Mouse (Mus musculus) neural tube, embryonic 14.5 days (tissue): ENCODE measurements at regions not wholly inside any gene's neighbourhood (a gene's known extent, or its start where the extent isn't known, plus 50 kb on each side); places are given as distances from the start of the nearest gene placed in this dataset.

Experiments
- ATAC-seq: fragments of 200-750 bp; cut with Nextera tagmentation; 2 replicates; pipeline ENCODE4 v1.8.0; 2017; ENCODE audit warnings: low read depth, mild to moderate bottlenecking, moderate TSS enrichment, moderate library complexity
- H3K27ac ChIP-seq: fragments of 300-500 bp; sonication (generic); 2 replicates; pipeline ENCODE4 v1.5.1; 2014; ENCODE audit warnings: low read depth, mild to moderate bottlenecking, control low read depth, low read length, moderate library complexity, mixed read lengths
- H3K27me3 ChIP-seq: fragments of 300-500 bp; sonication (generic); 2 replicates; pipeline ENCODE4 v1.6.1; 2014; ENCODE audit warnings: low read length; ENCODE audit not compliant: control insufficient read depth, insufficient read depth
- H3K36me3 ChIP-seq: fragments of 300-500 bp; sonication (generic); 2 replicates; pipeline ENCODE4 v1.6.1; 2014; ENCODE audit warnings: low read length, mixed read lengths; ENCODE audit not compliant: control insufficient read depth, insufficient read depth
- H3K4me1 ChIP-seq: fragments of 300-500 bp; sonication (generic); 2 replicates; pipeline ENCODE4 v1.6.1; 2014; ENCODE audit warnings: low read length; ENCODE audit not compliant: control insufficient read depth, insufficient read depth
- H3K4me2 ChIP-seq: fragments of 300-500 bp; sonication (generic); 2 replicates; pipeline ENCODE4 v1.6.1; 2014; ENCODE audit warnings: mild to moderate bottlenecking, low read depth, low read length, control low read depth
- H3K4me3 ChIP-seq: fragments of 300-500 bp; sonication (generic); 2 replicates; pipeline ENCODE4 v1.5.1; 2014; ENCODE audit warnings: low read depth, low read length, control low read depth, mixed read lengths
- H3K9ac ChIP-seq: fragments of 300-500 bp; sonication (generic); replicated peaks from 2 replicates; pipeline ENCODE4 v1.6.1; 2014; ENCODE audit warnings: low read depth, mild to moderate bottlenecking, control low read depth, low read length, mixed read lengths
- H3K9me3 ChIP-seq: fragments of 300-500 bp; sonication (generic); 2 replicates; pipeline ENCODE4 v1.6.1; 2016; ENCODE audit warnings: low read length; ENCODE audit not compliant: control insufficient read depth
- WGBS: fragments of 180-500 bp; shearing (Covaris S2); extraction: QIAGEN DNeasy Blood & Tissue Kit; methylation state at CpG from one replicate; pipeline ENCODE4 v1.1.7; 2014; 5-methylcytosine and 5-hydroxymethylcytosine counted together

GRCm38 (mm10) chr15:61439623-61440170, 516.9 kb upstream of the A1bg start:
- ATAC-seq, result no peak
- Histone ChIP-seq H3K4me2 (no peak overlapping the region), H3K4me3 (no peak overlapping the region), H3K27ac (no peak overlapping the region), H3K9ac (no peak overlapping the region), H3K36me3 (no peaks in the 10 kb centered on the region), H3K27me3 (no peaks in the 10 kb centered on the region), H3K4me1 (no peaks in the 10 kb centered on the region), H3K9me3 (no peaks in the 10 kb centered on the region)
- WGBS, result 84% methylated on average over 2 of the region's 2 CpGs

- Histone ChIP-seq H3K4me1 (no peaks in the 10 kb centered on the region), H3K36me3 (no peaks in the 10 kb centered on the region), H3K27me3 (no peaks in the 10 kb centered on the region), H3K4me3 (no peak overlapping the region), H3K27ac (no peak overlapping the region), H3K9ac (no peak overlapping the region), H3K4me2 (no peak overlapping the region), H3K9me3 (no peaks in the 10 kb centered on the region)
- no peak for ATAC-seq
- WGBS, result 98% methylated on average over 2 of the region's 2 CpGs
Observed at GRCm38 (mm10) chr15:61428818-61429415, 506.1 kb upstream of the A1bg start.

- Histone ChIP-seq H3K36me3 (no peaks in the 10 kb centered on the region), H3K27ac (no peak overlapping the region), H3K27me3 (no peaks in the 10 kb centered on the region), H3K4me1 (no peaks in the 10 kb centered on the region), H3K9ac (no peak overlapping the region), H3K9me3 (no peaks in the 10 kb centered on the region), H3K4me2 (no peak overlapping the region), H3K4me3 (no peak overlapping the region)
- ATAC-seq, result no peak
- 81% methylated on average over 5 of the region's 5 CpGs for WGBS
Observed at GRCm38 (mm10) chr15:61422989-61423388, 500.2 kb upstream of the A1bg start.

GRCm38 (mm10) chr15:61417506-61417905, 494.7 kb upstream of the A1bg start:
- no peaks in the 10 kb centered on the region for H3K27me3 ChIP-seq
- H3K9me3 ChIP-seq, result no peaks in the 10 kb centered on the region
- no peak overlapping the region for H3K4me3 ChIP-seq
- ATAC-seq, result no peak
- no peak overlapping the region for H3K9ac ChIP-seq
- H3K27ac ChIP-seq, result no peak overlapping the region
- no peaks in the 10 kb centered on the region for H3K4me1 ChIP-seq
- H3K36me3 ChIP-seq, result no peaks in the 10 kb centered on the region
- 94% methylated on average over 2 of the region's 2 CpGs for WGBS
- no peak overlapping the region for H3K4me2 ChIP-seq

- ATAC-seq, result no peak
- Histone ChIP-seq H3K27ac (no peak overlapping the region), H3K9ac (no peak overlapping the region), H3K9me3 (no peaks in the 10 kb centered on the region), H3K4me1 (no peaks in the 10 kb centered on the region), H3K36me3 (no peaks in the 10 kb centered on the region), H3K27me3 (no peaks in the 10 kb centered on the region), H3K4me3 (no peak overlapping the region), H3K4me2 (no peak overlapping the region)
- 92% methylated on average over 3 of the region's 3 CpGs for WGBS
Observed at GRCm38 (mm10) chr15:61416841-61417240, 494.0 kb upstream of the A1bg start.

- Histone ChIP-seq H3K4me1 (no peaks in the 10 kb centered on the region), H3K9me3 (no peaks in the 10 kb centered on the region), H3K27me3 (no peaks in the 10 kb centered on the region), H3K4me3 (no peak overlapping the region), H3K27ac (no peak overlapping the region), H3K4me2 (no peak overlapping the region), H3K36me3 (no peaks in the 10 kb centered on the region), H3K9ac (no peak overlapping the region)
- no peak for ATAC-seq
- WGBS, result 69% methylated on average over 1 of the region's 1 CpGs
Observed at GRCm38 (mm10) chr15:61415626-61416025, 492.8 kb upstream of the A1bg start.

GRCm38 (mm10) chr15:61411821-61412220, 489.0 kb upstream of the A1bg start:
- no peak overlapping the region for H3K4me2 ChIP-seq
- WGBS, result 86% methylated on average over 2 of the region's 2 CpGs

GRCm38 (mm10) chr15:61410789-61411188, 488.0 kb upstream of the A1bg start:
- H3K27ac ChIP-seq, result no peak overlapping the region
- H3K27me3 ChIP-seq, result no peaks in the 10 kb centered on the region
- H3K4me3 ChIP-seq, result no peak overlapping the region
- no peak overlapping the region for H3K9ac ChIP-seq
- no peaks in the 10 kb centered on the region for H3K9me3 ChIP-seq
- H3K4me1 ChIP-seq, result no peaks in the 10 kb centered on the region
- no peaks in the 10 kb centered on the region for H3K36me3 ChIP-seq
- no peak for ATAC-seq
- H3K4me2 ChIP-seq, result no peak overlapping the region
- 97% methylated on average over 2 of the region's 2 CpGs for WGBS

More at GRCm38 (mm10) chr15:61411821-61412220, 489.0 kb upstream of the A1bg start:
- Histone ChIP-seq H3K9me3 (no peaks in the 10 kb centered on the region), H3K9ac (no peak overlapping the region), H3K4me1 (no peaks in the 10 kb centered on the region), H3K36me3 (no peaks in the 10 kb centered on the region), H3K27me3 (no peaks in the 10 kb centered on the region), H3K27ac (no peak overlapping the region), H3K4me3 (no peak overlapping the region)
- no peak for ATAC-seq

GRCm38 (mm10) chr15:61408621-61409020, 485.8 kb upstream of the A1bg start:
- Histone ChIP-seq H3K9me3 (no peaks in the 10 kb centered on the region), H3K27me3 (no peaks in the 10 kb centered on the region), H3K9ac (no peak overlapping the region), H3K27ac (no peak overlapping the region), H3K4me1 (no peaks in the 10 kb centered on the region), H3K4me3 (no peak overlapping the region), H3K36me3 (no peaks in the 10 kb centered on the region), H3K4me2 (no peak overlapping the region)
- ATAC-seq, result no peak
- 95% methylated on average over 1 of the region's 1 CpGs for WGBS
